17 mouse cellular contexts compared by ENCODE assay signal in genomic region chr16:34354042-34354441, GRCm38 (mm10).
"Had no signal": no experiment of that assay in that cellular context is flagged by ENCODE, and none has a peak within 500 bp of the region (broad histone marks: within the 10 kb centered on the region; RNA-seq: fewer than 3 reads in every experiment).

No protein-coding gene starts in this region.

- DNase-seq: lung, embryonic 14.5 days; midbrain, embryonic 14.5 days; retina, postnatal 1 day; right cerebral cortex, adult 18-20 months; right cerebral cortex, postnatal 25 days; right cerebral cortex, postnatal 4 days; spleen, adult 18-20 months; thymus, adult 18-20 months; thymus, postnatal 14 days; thymus, postnatal 36 days had no signal

- H3K4me2 ChIP-seq: lung, embryonic 14.5 days; midbrain, embryonic 12.5 days; neural tube, embryonic 13.5 days; neural tube, embryonic 15.5 days had no signal

- H3K27ac ChIP-seq: liver, embryonic 14.5 days; midbrain, embryonic 10.5 days; midbrain, embryonic 12.5 days; neural tube, embryonic 13.5 days; neural tube, embryonic 15.5 days had no signal

- H3K9ac ChIP-seq: liver, embryonic 14.5 days; lung, embryonic 14.5 days; midbrain, embryonic 12.5 days; neural tube, embryonic 13.5 days; neural tube, embryonic 15.5 days had no signal

- H3K27me3 ChIP-seq: midbrain, embryonic 12.5 days; neural tube, embryonic 13.5 days; neural tube, embryonic 15.5 days had no signal

- H3K4me1 ChIP-seq: midbrain, embryonic 12.5 days; neural tube, embryonic 15.5 days had no signal

- H3K4me3 ChIP-seq: midbrain, embryonic 10.5 days; midbrain, embryonic 12.5 days; myocyte; neural tube, embryonic 13.5 days; neural tube, embryonic 15.5 days had no signal

- H3K9me3 ChIP-seq: midbrain, embryonic 10.5 days; midbrain, embryonic 12.5 days; neural tube, embryonic 13.5 days; neural tube, embryonic 15.5 days had no signal

- ATAC-seq: midbrain, embryonic 16.5 days had no signal
